Mouse (Mus musculus): Measurements from ENCODE around the gene Ngef. TPM values are rescaled to one million over a fixed set of nuclear protein-coding genes. Genes with fewer than 3 reads are reported as not detected.

Ngef gene
- total and polyA plus RNA-seq, 3 experiments = not detected

DNA sequence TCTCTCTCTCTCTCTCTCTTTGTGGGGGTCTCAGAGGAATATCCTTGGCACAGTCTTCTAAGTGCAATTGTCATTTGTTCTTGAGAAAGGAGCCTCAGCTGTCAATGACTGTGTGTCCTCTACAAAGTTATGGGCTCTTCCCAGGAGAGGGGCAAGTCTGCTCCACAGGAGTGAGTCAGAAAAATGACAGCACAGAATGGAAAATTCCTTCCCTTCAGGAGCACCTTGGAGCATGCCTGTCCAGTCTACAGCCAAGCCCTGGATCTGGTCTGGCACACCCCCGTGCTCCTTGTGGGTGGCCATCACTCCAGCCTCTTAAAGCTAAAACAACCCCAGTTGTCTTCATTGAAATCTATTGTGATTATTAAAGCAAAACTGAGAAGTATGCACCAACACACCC lies 52.1 kb downstream of the Ngef start:
- H3K27me3 ChIP-seq (ENCODE audit: control insufficient read depth in 1 of 2, insufficient read depth in 2 of 2, low read length in 2 of 2) = peaks cover 3 to 9% of the 10 kb centered on the region in 2 experiments; a peak in 3 of 4 replicates
- no peaks in the 10 kb centered on the region for H3K36me3 ChIP-seq (ENCODE audit: control insufficient read depth in 1 of 2, insufficient read depth in 2 of 2, low read length in 2 of 2)
- no peak for DNase-seq (ENCODE audit: low read depth, low spot score)
- H3K9ac ChIP-seq (ENCODE audit: control insufficient read depth, low read depth, low read length, poor library complexity, severe bottlenecking) = no peak overlapping the region
- H3K4me1 ChIP-seq (ENCODE audit: control insufficient read depth in 1 of 2, insufficient read depth in 2 of 2, low read length in 2 of 2) = no peaks in the 10 kb centered on the region
- no peak overlapping the region for H3K4me3 ChIP-seq (ENCODE audit: control insufficient read depth in 1 of 2, insufficient read depth in 1 of 2, low read depth in 2 of 2, low read length in 2 of 2)
- no peaks in the 10 kb centered on the region for H3K79me2 ChIP-seq (ENCODE audit: control insufficient read depth, insufficient read depth, low read length, poor library complexity)
- TF ChIP-seq UBTF (IDR thresholded peaks at IDR 0.05; ENCODE audit: borderline replicate concordance, insufficient read depth, low read depth, low read length) (no peak), ELF1 (IDR thresholded peaks at IDR 0.05; ENCODE audit: low read depth, low read length) (no peak), MAFK (IDR thresholded peaks at IDR 0.05; ENCODE audit: borderline replicate concordance, low read depth, low read length) (no peak), MEF2A (IDR thresholded peaks at IDR 0.05; ENCODE audit: extremely low read depth, insufficient replicate concordance, low read depth, low read length, poor library complexity, severe bottlenecking) (no peak), MAZ (IDR thresholded peaks at IDR 0.05; ENCODE audit: low read depth, low read length) (no peak), JUND (IDR thresholded peaks at IDR 0.05; ENCODE audit: low read depth, low read length) (no peak), ZC3H11A (IDR thresholded peaks at IDR 0.05; ENCODE audit: low read depth, low read length) (no peak), POLR2AphosphoS5 (IDR thresholded peaks at IDR 0.05; ENCODE audit: borderline replicate concordance, low read depth, low read length) (no peak), USF1 (IDR thresholded peaks at IDR 0.05; ENCODE audit: low read depth, low read length) (no peak), BHLHE40 (IDR thresholded peaks at IDR 0.05; ENCODE audit: borderline replicate concordance, low read depth, low read length) (no peak), E2F4 (IDR thresholded peaks at IDR 0.05; ENCODE audit: borderline replicate concordance, low read depth, low read length) (no peak), GABPA (IDR thresholded peaks at IDR 0.05; ENCODE audit: low read depth, low read length) (no peak), SIN3A (IDR thresholded peaks at IDR 0.05; ENCODE audit: low read length) (no peak)
- no peaks in the 10 kb centered on the region for H3K9me3 ChIP-seq (replicated peaks; ENCODE audit: insufficient read depth, low read length)
- no peak overlapping the region for H3K27ac ChIP-seq (ENCODE audit: control insufficient read depth, low read depth, low read length)

DNA sequence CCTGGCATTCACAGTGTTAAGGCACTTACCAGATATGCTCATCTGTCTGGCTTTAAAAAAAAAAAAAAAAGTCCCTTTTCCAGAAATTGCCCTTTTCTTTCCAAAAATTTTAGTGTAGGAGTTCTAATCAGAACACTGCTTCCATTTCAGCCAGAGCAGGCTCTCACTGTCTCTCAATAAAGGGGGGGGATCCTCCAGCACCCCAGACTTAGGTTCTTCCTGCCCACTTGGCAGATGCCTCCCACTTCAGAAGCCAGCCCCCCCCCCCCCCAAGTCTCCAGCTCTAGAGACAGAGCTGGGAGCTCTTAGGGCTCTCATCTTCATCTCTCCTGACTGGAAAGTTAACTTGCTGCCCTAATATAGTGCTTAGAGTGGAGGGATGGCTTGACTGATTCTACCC lies 53.2 kb downstream of the Ngef start:
- H3K4me1 ChIP-seq (ENCODE audit: control insufficient read depth in 1 of 2, insufficient read depth in 2 of 2, low read length in 2 of 2) = no peaks in the 10 kb centered on the region
- no peak for TF ChIP-seq POLR2A (IDR thresholded peaks at IDR 0.05; ENCODE audit: control insufficient read depth in 1 of 2, insufficient read depth in 1 of 2, low read depth in 1 of 2, low read length in 2 of 2, poor library complexity in 1 of 2)
- TF ChIP-seq NRF1 (IDR thresholded peaks at IDR 0.05; ENCODE audit: insufficient read depth, low read depth, low read length, poor library complexity, severe bottlenecking) = no peak
- no peak for TF ChIP-seq TAL1 (IDR thresholded peaks at IDR 0.05; ENCODE audit: low read length)
- TF ChIP-seq JUND (IDR thresholded peaks at IDR 0.05; ENCODE audit: low read depth, low read length) = no peak
- no peak for TF ChIP-seq UBTF (IDR thresholded peaks at IDR 0.05; ENCODE audit: borderline replicate concordance, insufficient read depth, low read depth, low read length)
- TF ChIP-seq TCF12 (IDR thresholded peaks at IDR 0.05; ENCODE audit: low read depth, low read length) = no peak
- no peak for TF ChIP-seq ZC3H11A (IDR thresholded peaks at IDR 0.05; ENCODE audit: low read depth, low read length)
- TF ChIP-seq GATA1 (IDR thresholded peaks at IDR 0.05; ENCODE audit: low read depth, low read length) = no peak
- no peak for TF ChIP-seq BHLHE40 (IDR thresholded peaks at IDR 0.05; ENCODE audit: borderline replicate concordance, low read depth, low read length)
- no peak for TF ChIP-seq MAFK (IDR thresholded peaks at IDR 0.05; ENCODE audit: borderline replicate concordance, low read depth, low read length)
- TF ChIP-seq SMC3 (IDR thresholded peaks at IDR 0.05; ENCODE audit: low read depth, low read length) = no peak
- TF ChIP-seq USF2 (IDR thresholded peaks at IDR 0.05; ENCODE audit: borderline replicate concordance in 1 of 2, insufficient read depth in 1 of 2, low read depth in 1 of 2, low read length in 2 of 2) = no peak
- TF ChIP-seq MXI1 (IDR thresholded peaks at IDR 0.05; ENCODE audit: low read depth, low read length) = no peak
- TF ChIP-seq HCFC1 (IDR thresholded peaks at IDR 0.05; ENCODE audit: low read depth, low read length) = no peak
- no peak for TF ChIP-seq RAD21 (IDR thresholded peaks at IDR 0.05; ENCODE audit: low read depth, low read length)
- no peak overlapping the region for H3K27ac ChIP-seq (ENCODE audit: control insufficient read depth, low read depth, low read length)
- H3K9me3 ChIP-seq (replicated peaks; ENCODE audit: insufficient read depth, low read length) = no peaks in the 10 kb centered on the region
- H3K9ac ChIP-seq (ENCODE audit: control insufficient read depth, low read depth, low read length, poor library complexity, severe bottlenecking) = no peak overlapping the region
- H3K79me2 ChIP-seq (ENCODE audit: control insufficient read depth, insufficient read depth, low read length, poor library complexity) = no peaks in the 10 kb centered on the region
- no peak for DNase-seq (ENCODE audit: low read depth, low spot score)
- no peak overlapping the region for H3K4me3 ChIP-seq (ENCODE audit: control insufficient read depth in 1 of 2, insufficient read depth in 1 of 2, low read depth in 2 of 2, low read length in 2 of 2)
- H3K27me3 ChIP-seq (ENCODE audit: control insufficient read depth in 1 of 2, insufficient read depth in 2 of 2, low read length in 2 of 2) = peaks cover 3 to 7% of the 10 kb centered on the region in 2 experiments; a peak in 3 of 4 replicates
- no peaks in the 10 kb centered on the region for H3K36me3 ChIP-seq (ENCODE audit: control insufficient read depth in 1 of 2, insufficient read depth in 2 of 2, low read length in 2 of 2)

Measured in MEL (cell line).